Mouse (Mus musculus) E14TG2a.4 (cell line): Measurements from ENCODE around the gene Foxp1.

Experiments
- CTCF ChIP-seq: conservative IDR thresholded peaks from 2 replicates; pipeline ENCODE4 v1.5.1; 2014; ENCODE audit warnings: low read length
- POU5F1 ChIP-seq: IDR thresholded peaks from 2 replicates; pipeline ENCODE4 v1.6.1; 2014; ENCODE audit warnings: low read length, borderline replicate concordance

DNA sequence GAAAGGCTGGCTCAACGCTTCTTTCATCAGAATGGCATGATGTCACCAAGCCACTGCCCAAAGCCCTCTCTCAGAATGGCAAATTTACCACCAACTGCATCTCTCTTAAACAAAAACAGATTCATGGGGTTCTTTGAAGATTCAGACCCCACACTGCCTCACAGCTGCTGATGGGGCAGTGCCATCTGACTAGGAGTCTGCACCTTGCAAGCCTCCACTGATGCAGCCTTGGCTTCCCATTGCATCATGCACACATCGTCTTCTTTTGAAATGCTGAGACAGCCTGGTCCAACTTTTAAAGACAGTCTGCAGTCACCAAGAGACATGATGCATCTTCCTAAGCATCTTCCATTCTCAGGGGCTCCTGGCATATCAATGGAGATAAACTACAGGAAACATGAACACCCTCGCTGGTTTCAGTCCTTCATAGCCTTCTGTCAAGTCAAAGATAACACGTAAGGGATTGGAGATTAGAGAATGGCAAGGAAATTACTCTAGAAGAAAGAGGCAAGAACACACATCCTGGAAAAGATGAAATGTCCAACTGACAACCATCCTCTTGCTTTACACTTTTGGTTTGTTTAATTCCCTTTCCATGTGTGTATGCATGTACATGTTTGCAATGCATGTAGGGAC, 154.3 kb downstream of the Foxp1 start:
- TF ChIP-seq CTCF (no peak), POU5F1 (no peak)
